Mouse (Mus musculus) limb, embryonic 15.5 days (tissue): ENCODE results near the gene Gm7075. TPM values are rescaled to one million over a fixed set of nuclear protein-coding genes. Genes with fewer than 3 reads are reported as not detected.

Experiments used
- ATAC-seq: fragments of 200-750 bp; cut with Nextera tagmentation; 2 replicates; pipeline ENCODE4 v1.8.0; 2017; ENCODE audit warnings: low read depth, moderate TSS enrichment; ENCODE audit not compliant: insufficient number of reproducible peaks, low FRiP score, low TSS enrichment
- H3K27ac ChIP-seq: fragments of 300-500 bp; sonication (generic); 2 replicates; pipeline ENCODE4 v1.5.1; 2015; ENCODE audit warnings: moderate library complexity, mild to moderate bottlenecking, inconsistent platforms
- H3K27me3 ChIP-seq: fragments of 300-500 bp; sonication (generic); 2 replicates; pipeline ENCODE4 v1.6.1; 2015; ENCODE audit warnings: inconsistent platforms
- H3K36me3 ChIP-seq: fragments of 300-500 bp; sonication (generic); 2 replicates; pipeline ENCODE4 v1.6.1; 2015; ENCODE audit warnings: inconsistent platforms
- H3K4me1 ChIP-seq: fragments of 300-500 bp; sonication (generic); 2 replicates; pipeline ENCODE4 v1.6.1; 2015; ENCODE audit warnings: inconsistent platforms
- H3K4me2 ChIP-seq: fragments of 300-500 bp; sonication (generic); 2 replicates; pipeline ENCODE4 v1.6.1; 2015; ENCODE audit warnings: mild to moderate bottlenecking, inconsistent platforms
- H3K4me3 ChIP-seq: fragments of 300-500 bp; sonication (generic); 2 replicates; pipeline ENCODE4 v1.5.1; 2015; ENCODE audit warnings: mild to moderate bottlenecking, inconsistent platforms
- H3K9ac ChIP-seq: fragments of 300-500 bp; sonication (generic); 2 replicates; pipeline ENCODE4 v1.6.1; 2015; ENCODE audit warnings: inconsistent platforms
- H3K9me3 ChIP-seq: fragments of 300-500 bp; sonication (generic); 2 replicates; pipeline ENCODE4 v1.6.1; 2016; ENCODE audit warnings: inconsistent platforms
- WGBS: fragments of 180-500 bp; shearing (Covaris S2); methylation state at CpG from one replicate; pipeline ENCODE4 v1.1.7; 2015; 5-methylcytosine and 5-hydroxymethylcytosine counted together
- polyA plus RNA-seq: library from polyadenylated mRNA; unstranded; fragments of >200 nt; fragmentation: Nextera tagmentation; extraction: Ambion mirVana; gene quantifications from 2 replicates; pipeline ENCODE4 v1.2.1, GENCODE M21; 2015

The Gm7075 gene
- polyA plus RNA-seq, 1 experiment from 2014 or later = not detected

- no peak for ATAC-seq
- H3K4me3 ChIP-seq = no peak overlapping the region
- no peaks in the 10 kb centered on the region for H3K27me3 ChIP-seq
- H3K4me1 ChIP-seq = no peaks in the 10 kb centered on the region
- H3K4me2 ChIP-seq = no peak overlapping the region
- no peaks in the 10 kb centered on the region for H3K36me3 ChIP-seq
- no peak overlapping the region for H3K27ac ChIP-seq
- no peaks in the 10 kb centered on the region for H3K9me3 ChIP-seq
- WGBS = 91% methylated on average over 7 of the region's 7 CpGs
- no peak overlapping the region for H3K9ac ChIP-seq
Measured at GRCm38 (mm10) chr10:63431221-63431736, 9.7 kb upstream of the Gm7075 start.

- H3K27ac ChIP-seq = peak within 1 kb of the TSS; percentile 91
- H3K9me3 ChIP-seq = no peaks in the 10 kb centered on the region
- peak; percentile 90 for ATAC-seq
- H3K9ac ChIP-seq = peak within 1 kb of the TSS; percentile 75
- no peaks in the 10 kb centered on the region for H3K36me3 ChIP-seq
- peak within 1 kb of the TSS; percentile 78 for H3K4me2 ChIP-seq
- H3K4me3 ChIP-seq = peak within 1 kb of the TSS; percentile 89
- no peaks in the 10 kb centered on the region for H3K27me3 ChIP-seq
- WGBS = under 1% methylated on average over 55 of the region's 55 CpGs
- no peaks in the 10 kb centered on the region for H3K4me1 ChIP-seq
Measured at GRCm38 (mm10) chr10:63429785-63430305, 8.3 kb upstream of the Gm7075 start, which contains the start of gene Ctnna3. TSS of gene Ctnna3 (plus strand) at chr10:63430098.

GRCm38 (mm10) chr10:63429380-63429779, 7.8 kb upstream of the Gm7075 start:
- under 1% methylated on average over 34 of the region's 34 CpGs for WGBS
- no peaks in the 10 kb centered on the region for H3K27me3 ChIP-seq
- peak; percentile 91 for ATAC-seq
- H3K9me3 ChIP-seq = no peaks in the 10 kb centered on the region
- peak overlapping the region; percentile 78 for H3K4me2 ChIP-seq
- H3K36me3 ChIP-seq = no peaks in the 10 kb centered on the region
- H3K4me1 ChIP-seq = no peaks in the 10 kb centered on the region
- H3K4me3 ChIP-seq = peak overlapping the region; percentile 89
- peak overlapping the region; percentile 91 for H3K27ac ChIP-seq
- H3K9ac ChIP-seq = peak overlapping the region; percentile 75

GRCm38 (mm10) chr10:63429023-63429340, 7.4 kb upstream of the Gm7075 start:
- under 1% methylated on average over 11 of the region's 11 CpGs for WGBS
- no peaks in the 10 kb centered on the region for H3K36me3 ChIP-seq

GRCm38 (mm10) chr10:63428243-63429022, 6.8 kb upstream of the Gm7075 start:
- no peaks in the 10 kb centered on the region for H3K27me3 ChIP-seq
- peak overlapping the region; percentile 78 for H3K4me2 ChIP-seq
- peak overlapping the region; percentile 27 for H3K9ac ChIP-seq
- no peak for ATAC-seq
- WGBS = 21% methylated on average over 19 of the region's 19 CpGs
- H3K4me3 ChIP-seq = peak overlapping the region; percentile 89
- no peaks in the 10 kb centered on the region for H3K36me3 ChIP-seq
- H3K27ac ChIP-seq = peak overlapping the region; percentile 65
- no peaks in the 10 kb centered on the region for H3K4me1 ChIP-seq
- no peaks in the 10 kb centered on the region for H3K9me3 ChIP-seq

More at GRCm38 (mm10) chr10:63429023-63429340, 7.4 kb upstream of the Gm7075 start:
- H3K4me3 ChIP-seq = peak overlapping the region; percentile 89
- ATAC-seq = no peak
- H3K4me1 ChIP-seq = no peaks in the 10 kb centered on the region
- H3K27me3 ChIP-seq = no peaks in the 10 kb centered on the region
- peak overlapping the region; percentile 65 for H3K27ac ChIP-seq
- peak overlapping the region; percentile 78 for H3K4me2 ChIP-seq
- H3K9me3 ChIP-seq = no peaks in the 10 kb centered on the region
- H3K9ac ChIP-seq = peak overlapping the region; percentile 27

GRCm38 (mm10) chr10:63427146-63427545, 5.6 kb upstream of the Gm7075 start:
- ATAC-seq = no peak
- no peaks in the 10 kb centered on the region for H3K4me1 ChIP-seq
- H3K36me3 ChIP-seq = no peaks in the 10 kb centered on the region
- no peak overlapping the region for H3K9ac ChIP-seq
- H3K4me3 ChIP-seq = no peak overlapping the region
- H3K4me2 ChIP-seq = no peak overlapping the region
- H3K27ac ChIP-seq = no peak overlapping the region
- H3K9me3 ChIP-seq = no peaks in the 10 kb centered on the region
- H3K27me3 ChIP-seq = no peaks in the 10 kb centered on the region
- WGBS = 82% methylated on average over 8 of the region's 8 CpGs

- Histone ChIP-seq H3K4me3 (no peak overlapping the region), H3K36me3 (no peaks in the 10 kb centered on the region), H3K4me2 (no peak overlapping the region), H3K9ac (no peak overlapping the region), H3K27me3 (no peaks in the 10 kb centered on the region), H3K4me1 (no peaks in the 10 kb centered on the region), H3K27ac (no peak overlapping the region), H3K9me3 (no peaks in the 10 kb centered on the region)
- ATAC-seq = no peak
Measured at GRCm38 (mm10) chr10:63424475-63424814, 2.9 kb upstream of the Gm7075 start.

- Histone ChIP-seq H3K9me3 (no peaks in the 10 kb centered on the region), H3K4me1 (no peaks in the 10 kb centered on the region), H3K4me2 (no peak overlapping the region), H3K9ac (no peak overlapping the region), H3K36me3 (no peaks in the 10 kb centered on the region), H3K27me3 (no peaks in the 10 kb centered on the region), H3K27ac (no peak overlapping the region), H3K4me3 (no peak overlapping the region)
- 88% methylated on average over 9 of the region's 9 CpGs for whole genome bisulfite sequencing
- no peak for ATAC-seq
Measured at GRCm38 (mm10) chr10:63423591-63424474, 2.2 kb upstream of the Gm7075 start.

- WGBS = 80% methylated on average over 5 of the region's 5 CpGs
- H3K9ac ChIP-seq = no peak overlapping the region
- H3K9me3 ChIP-seq = no peaks in the 10 kb centered on the region
- no peaks in the 10 kb centered on the region for H3K4me1 ChIP-seq
- H3K4me3 ChIP-seq = no peak overlapping the region
- H3K4me2 ChIP-seq = no peak overlapping the region
- H3K36me3 ChIP-seq = no peaks in the 10 kb centered on the region
- H3K27me3 ChIP-seq = no peaks in the 10 kb centered on the region
- no peak for ATAC-seq
- no peak overlapping the region for H3K27ac ChIP-seq
Measured at GRCm38 (mm10) chr10:63422736-63422992, 1.1 kb upstream of the Gm7075 start.

GRCm38 (mm10) chr10:63417061-63417460, 4.5 kb downstream of the Gm7075 start:
- no peak overlapping the region for H3K4me2 ChIP-seq
- no peaks in the 10 kb centered on the region for H3K27me3 ChIP-seq
- no peak for ATAC-seq
- no peaks in the 10 kb centered on the region for H3K36me3 ChIP-seq
- H3K4me3 ChIP-seq = no peak overlapping the region
- no peaks in the 10 kb centered on the region for H3K4me1 ChIP-seq
- H3K9me3 ChIP-seq = no peaks in the 10 kb centered on the region
- H3K9ac ChIP-seq = no peak overlapping the region
- 44% methylated on average over 5 of the region's 5 CpGs for whole genome bisulfite sequencing
- H3K27ac ChIP-seq = no peak overlapping the region

- no peak overlapping the region for H3K4me3 ChIP-seq
Measured at GRCm38 (mm10) chr10:63415850-63416249, 5.7 kb downstream of the Gm7075 start.

GRCm38 (mm10) chr10:63415287-63415686, 6.3 kb downstream of the Gm7075 start:
- Histone ChIP-seq H3K27me3 (no peaks in the 10 kb centered on the region), H3K4me2 (no peak overlapping the region), H3K4me3 (no peak overlapping the region), H3K27ac (no peak overlapping the region), H3K9ac (no peak overlapping the region), H3K9me3 (no peaks in the 10 kb centered on the region), H3K4me1 (no peaks in the 10 kb centered on the region), H3K36me3 (no peaks in the 10 kb centered on the region)
- ATAC-seq = no peak
- 59% methylated on average over 7 of the region's 7 CpGs for WGBS

More at GRCm38 (mm10) chr10:63415850-63416249, 5.7 kb downstream of the Gm7075 start:
- Histone ChIP-seq H3K9ac (no peak overlapping the region), H3K36me3 (no peaks in the 10 kb centered on the region), H3K27me3 (no peaks in the 10 kb centered on the region), H3K9me3 (no peaks in the 10 kb centered on the region), H3K4me1 (no peaks in the 10 kb centered on the region), H3K4me2 (no peak overlapping the region), H3K27ac (no peak overlapping the region)
- WGBS = 44% methylated on average over 7 of the region's 7 CpGs
- no peak for ATAC-seq
